Mouse (Mus musculus): Measurements from ENCODE around the gene Alk.

- TF ChIP-seq CTCF (IDR thresholded peaks at IDR 0.05; ENCODE audit: low read depth, low read length): no peak
- no peak for TF ChIP-seq GATA1 (IDR thresholded peaks at IDR 0.05; ENCODE audit: borderline replicate concordance, low read length)
- TF ChIP-seq TAL1 (conservative IDR thresholded peaks at IDR 0.05; ENCODE audit: low read depth, low read length): no peak
- TF ChIP-seq POLR2AphosphoS5 (IDR thresholded peaks at IDR 0.05; ENCODE audit: insufficient replicate concordance, low read depth, low read length): no peak
Measured at GRCm38 (mm10) chr17:71909107-71909506, 695.3 kb downstream of the Alk start.

Data from G1E (cell line).